Mouse (Mus musculus) thymus, postnatal 36 days (tissue): ENCODE measurements around the gene Usp30.

Experiments
- DNase-seq, 2 experiments: peaks; one replicate each; pipeline ENCODE4 v3.0.0; 2022; ENCODE audit warnings: mixed read lengths in 2 of 2

Gene Usp30

GRCm38 (mm10) chr5:114129550-114130210, 64.4 kb downstream of the Usp30 start:
- no peak for DNase-seq

- peak; percentile 80 to 81 for DNase-seq
These were observed 64.9 kb downstream of the Usp30 start, which contains the start of gene Ung for GRCm38 (mm10) chr5:114130211-114130605. TSS of gene Ung (plus strand) at chr5:114130386.

GRCm38 (mm10) chr5:114130698-114131520, 65.6 kb downstream of the Usp30 start:
- peak; percentile 91 to 93 for DNase-seq

GRCm38 (mm10) chr5:114131521-114131840, 66.2 kb downstream of the Usp30 start:
- DNase-seq, result peak in 1 of 2 experiments; percentile 66

- no peak for DNase-seq
These were observed 67.6 kb downstream of the Usp30 start for GRCm38 (mm10) chr5:114132841-114133240.

- DNase-seq, result peak in 1 of 2 experiments; percentile 20
These were observed 68.9 kb downstream of the Usp30 start for GRCm38 (mm10) chr5:114134091-114134534.

- no peak for DNase-seq
These were observed 70.3 kb downstream of the Usp30 start for GRCm38 (mm10) chr5:114135516-114135915.

- no peak for DNase-seq
These were observed 72.4 kb downstream of the Usp30 start for GRCm38 (mm10) chr5:114137481-114138276.

- DNase-seq, result no peak
These were observed 73.3 kb downstream of the Usp30 start for GRCm38 (mm10) chr5:114138277-114139164.

- no peak for DNase-seq
These were observed 73.9 kb downstream of the Usp30 start for GRCm38 (mm10) chr5:114139175-114139574.

- no peak for DNase-seq
These were observed 81.0 kb downstream of the Usp30 start, which contains the start of gene Acacb for GRCm38 (mm10) chr5:114146028-114146888. TSS of gene Acacb (plus strand) at chr5:114146535.

GRCm38 (mm10) chr5:114147043-114147972, 82.0 kb downstream of the Usp30 start:
- no peak for DNase-seq

- no peak for DNase-seq
These were observed 87.3 kb downstream of the Usp30 start for GRCm38 (mm10) chr5:114152359-114153092.

- no peak for DNase-seq
These were observed 88.2 kb downstream of the Usp30 start for GRCm38 (mm10) chr5:114153490-114153889.

- DNase-seq, result no peak
These were observed 89.5 kb downstream of the Usp30 start for GRCm38 (mm10) chr5:114154765-114155164.

GRCm38 (mm10) chr5:114155168-114155933, 90.1 kb downstream of the Usp30 start:
- DNase-seq, result no peak

- DNase-seq, result no peak
These were observed 92.0 kb downstream of the Usp30 start for GRCm38 (mm10) chr5:114157236-114157635.

- no peak for DNase-seq
These were observed 96.2 kb downstream of the Usp30 start for GRCm38 (mm10) chr5:114161424-114161823.
